ENCODE assay signal across 21 mouse cellular contexts in genomic region chr13:59657781-59658180, GRCm38 (mm10). TPM values are rescaled to one million over a fixed set of nuclear protein-coding genes. Genes with fewer than 3 reads are reported as not detected.
A peak's percentile ranks its signal among the peaks of the same experiment; 100 is the strongest.
DNase-seq lines count a peak whose midpoint lies in the region; ATAC-seq and TF ChIP-seq lines count a peak whose summit lies in the region.
"Had no signal": no experiment of that assay in that cellular context is flagged by ENCODE, and none has a peak within 500 bp of the region (broad histone marks: within the 10 kb centered on the region; RNA-seq: fewer than 3 reads in every experiment).

No protein-coding gene starts in this region.

- no peak for ATAC-seq in forebrain, postnatal 0 days
- ATAC-seq in megakaryocyte, adult 5-6 weeks (ENCODE audit: poor library complexity, severe bottlenecking), result no peak
- ATAC-seq in forebrain, embryonic 13.5 days, result no peak

- no peaks in the 10 kb centered on the region for H3K27me3 ChIP-seq in forebrain, embryonic 10.5 days (ENCODE audit: poor library complexity, severe bottlenecking)
- H3K27me3 ChIP-seq in forebrain, postnatal 0 days (ENCODE audit: insufficient read depth, low read length), result no peaks in the 10 kb centered on the region
- peaks cover 28% of the 10 kb centered on the region for H3K27me3 ChIP-seq in megakaryocyte, embryonic 14.5 days (replicated peaks)
- no peaks in the 10 kb centered on the region for H3K27me3 ChIP-seq in forebrain, embryonic 13.5 days
- H3K27me3 ChIP-seq in small intestine, adult 2 months (ENCODE audit: control insufficient read depth, insufficient read depth, low read length), result no peaks in the 10 kb centered on the region
- H3K27me3 ChIP-seq: embryonic facial prominence, embryonic 15.5 days; limb, embryonic 15.5 days; neural tube, embryonic 13.5 days had no signal

- peaks cover 95% of the 10 kb centered on the region for H3K36me3 ChIP-seq in forebrain, embryonic 10.5 days (replicated peaks)
- peaks cover 4% of the 10 kb centered on the region; the same call in 1 of the 2 replicates for H3K36me3 ChIP-seq in forebrain, postnatal 0 days (ENCODE audit: insufficient read depth)
- peaks cover 75% of the 10 kb centered on the region for H3K36me3 ChIP-seq in megakaryocyte, embryonic 14.5 days (replicated peaks; ENCODE audit: low read length)
- H3K36me3 ChIP-seq in forebrain, embryonic 13.5 days (ENCODE audit: poor library complexity, severe bottlenecking), result peaks cover 71% of the 10 kb centered on the region
- peaks cover 17% of the 10 kb centered on the region for H3K36me3 ChIP-seq in small intestine, adult 2 months (ENCODE audit: control insufficient read depth, insufficient read depth, low read length)
- H3K36me3 ChIP-seq: embryonic facial prominence, embryonic 15.5 days had no signal

- no peak overlapping the region for H3K4me2 ChIP-seq in forebrain, postnatal 0 days (ENCODE audit: low read depth)
- no peak overlapping the region for H3K4me2 ChIP-seq in forebrain, embryonic 13.5 days
- H3K4me2 ChIP-seq: embryonic facial prominence, embryonic 15.5 days; limb, embryonic 15.5 days; neural tube, embryonic 13.5 days had no signal

- no peak overlapping the region for H3K4me3 ChIP-seq in forebrain, embryonic 10.5 days
- H3K4me3 ChIP-seq in forebrain, postnatal 0 days (ENCODE audit: low read depth, low read length), result no peak overlapping the region
- H3K4me3 ChIP-seq in megakaryocyte, embryonic 14.5 days (replicated peaks), result peak overlapping the region; percentile 3
- H3K4me3 ChIP-seq in forebrain, embryonic 13.5 days, result no peak overlapping the region
- H3K4me3 ChIP-seq in small intestine, adult 2 months (ENCODE audit: low read depth, low read length), result no peak overlapping the region
- H3K4me3 ChIP-seq: embryonic facial prominence, embryonic 15.5 days; limb, embryonic 15.5 days; neural tube, embryonic 13.5 days had no signal

- no peak for DNase-seq in forebrain, embryonic 10.5 days (ENCODE audit: extremely low spot score, low spot score)
- no peak for DNase-seq in forebrain, postnatal 0 days
- DNase-seq in left cerebral cortex, adult 18-20 months (ENCODE audit: low spot score in 2 of 2), result no peak
- no peak for DNase-seq in adrenal gland, adult 18-20 months (ENCODE audit: low spot score in 2 of 2)
- DNase-seq: cerebellum, adult 9-11 months; gastrocnemius, postnatal 25 days; thymus, postnatal 14 days had no signal

- H3K27ac ChIP-seq in forebrain, embryonic 10.5 days, result peak overlapping the region; percentile 44; the same call in 1 of the 2 replicates
- no peak overlapping the region for H3K27ac ChIP-seq in forebrain, postnatal 0 days (ENCODE audit: low read depth, low read length)
- H3K27ac ChIP-seq in forebrain, embryonic 13.5 days, result peak overlapping the region; percentile 72; the same call in 1 of the 2 replicates
- H3K27ac ChIP-seq in small intestine, adult 2 months (ENCODE audit: insufficient read depth, low read depth, low read length), result peak overlapping the region; percentile 42; the same call in 1 of the 2 replicates
- H3K27ac ChIP-seq: limb, embryonic 15.5 days had no signal

- no peak overlapping the region for H3K9ac ChIP-seq in forebrain, postnatal 0 days
- no peak overlapping the region for H3K9ac ChIP-seq in forebrain, embryonic 13.5 days
- H3K9ac ChIP-seq: embryonic facial prominence, embryonic 15.5 days; limb, embryonic 15.5 days; neural tube, embryonic 13.5 days had no signal

- no peak for TF ChIP-seq POLR2A in small intestine, adult 2 months (IDR thresholded peaks at IDR 0.05; ENCODE audit: low read depth, low read length)

- no peaks in the 10 kb centered on the region for H3K9me3 ChIP-seq in forebrain, embryonic 10.5 days
- H3K9me3 ChIP-seq in forebrain, postnatal 0 days (ENCODE audit: low read length), result no peaks in the 10 kb centered on the region
- no peaks in the 10 kb centered on the region for H3K9me3 ChIP-seq in megakaryocyte, embryonic 14.5 days
- H3K9me3 ChIP-seq in forebrain, embryonic 13.5 days (replicated peaks), result no peaks in the 10 kb centered on the region
- H3K9me3 ChIP-seq: embryonic facial prominence, embryonic 15.5 days; limb, embryonic 15.5 days; neural tube, embryonic 13.5 days had no signal

- H3K4me1 ChIP-seq in forebrain, embryonic 10.5 days, result peaks cover 36% of the 10 kb centered on the region
- peaks cover 4% of the 10 kb centered on the region; the same call in 1 of the 2 replicates for H3K4me1 ChIP-seq in forebrain, postnatal 0 days (ENCODE audit: insufficient read depth)
- H3K4me1 ChIP-seq in megakaryocyte, embryonic 14.5 days, result peaks cover 40% of the 10 kb centered on the region
- H3K4me1 ChIP-seq in forebrain, embryonic 13.5 days, result peaks cover 30% of the 10 kb centered on the region
- peaks cover 50% of the 10 kb centered on the region for H3K4me1 ChIP-seq in small intestine, adult 2 months (ENCODE audit: control insufficient read depth, insufficient read depth, insufficient read length, low read length)

- 83% methylated on average over 5 of the region's 5 CpGs for WGBS in forebrain, embryonic 10.5 days
- 79% methylated on average over 5 of the region's 5 CpGs for whole genome bisulfite sequencing in forebrain, postnatal 0 days
- WGBS in forebrain, embryonic 13.5 days, result 83% methylated on average over 5 of the region's 5 CpGs
- 72% methylated on average over 5 of the region's 5 CpGs for WGBS in small intestine, adult 2 months

- no peak for TF ChIP-seq CTCF in forebrain, postnatal 0 days (IDR thresholded peaks at IDR 0.05; ENCODE audit: low read depth)
- no peak for TF ChIP-seq CTCF in small intestine, adult 2 months (IDR thresholded peaks at IDR 0.05; ENCODE audit: extremely low read depth, insufficient read length, insufficient replicate concordance, low read depth, low read length)

RNA-seq across cellular contexts. Expression of gene Golm1, which starts 17.8 kb away (rescaled TPM):
- 142 and 154 TPM in 2 replicates for polyA plus RNA-seq in forebrain, embryonic 10.5 days (2016; fragmentation: Nextera tagmentation; extraction: Ambion mirVana)
- total RNA-seq in forebrain, postnatal 0 days (2014; rRNA removed), result 22.1 and 23.2 TPM in 2 replicates
- 16.8 and 18.6 TPM in 2 replicates for polyA plus RNA-seq in forebrain, postnatal 0 days (2015; fragmentation: Nextera tagmentation; extraction: Ambion mirVana)
- 1.9 and 3.4 TPM in 2 replicates for polyA plus RNA-seq in megakaryocyte, embryonic 14.5 days (2012; ENCODE audit: insufficient read depth, low replicate concordance)
- total RNA-seq in megakaryocyte, adult 5-6 weeks (2015), result 17.0 and 24.1 TPM in 2 replicates
- 30.2 and 42.0 TPM in 2 replicates for total RNA-seq in megakaryocyte, adult 5-6 weeks (2017)
- 76.4 and 80.6 TPM in 2 replicates for polyA plus RNA-seq in forebrain, embryonic 13.5 days (2015; fragmentation: Nextera tagmentation; extraction: Ambion mirVana)
- polyA plus RNA-seq in small intestine, adult 2 months (2012; rRNA removed), result 25.2 and 29.1 TPM in 2 replicates
- 10 to 100 TPM; 16.4 to 17.8 TPM for total RNA-seq in left cerebral cortex, adult 18-20 months (2021)
- total RNA-seq in adrenal gland, adult 18-20 months (2021), result 1 to 10 TPM; 4.9 to 8.2 TPM

RNA-seq across cellular contexts. Expression of gene 4921517D22Rik, which starts 36.1 kb away (rescaled TPM):
- polyA plus RNA-seq in forebrain, embryonic 10.5 days (2016; fragmentation: Nextera tagmentation; extraction: Ambion mirVana), result not detected in 2 replicates
- total RNA-seq in forebrain, postnatal 0 days (2014; rRNA removed), result not detected in 2 replicates
- polyA plus RNA-seq in forebrain, postnatal 0 days (2015; fragmentation: Nextera tagmentation; extraction: Ambion mirVana), result not detected in 2 replicates
- not detected in 2 replicates for polyA plus RNA-seq in megakaryocyte, embryonic 14.5 days (2012; ENCODE audit: insufficient read depth, low replicate concordance)
- total RNA-seq in megakaryocyte, adult 5-6 weeks (2015), result not detected in 2 replicates
- total RNA-seq in megakaryocyte, adult 5-6 weeks (2017), result not detected in 2 replicates
- not detected in 2 replicates for polyA plus RNA-seq in forebrain, embryonic 13.5 days (2015; fragmentation: Nextera tagmentation; extraction: Ambion mirVana)
- not detected in 2 replicates for polyA plus RNA-seq in small intestine, adult 2 months (2012; rRNA removed)
- not detected for total RNA-seq in left cerebral cortex, adult 18-20 months (2021)
- not detected for total RNA-seq in adrenal gland, adult 18-20 months (2021)
- total RNA-seq: gastrocnemius, postnatal 25 days; layer of hippocampus, postnatal 14 days; left cerebral cortex, postnatal 14 days; monocyte, adult 5-6 weeks had no signal
- polyA plus RNA-seq: embryonic facial prominence, embryonic 15.5 days; frontal cortex, adult 2 months; heart, postnatal 0 days; kidney, adult 2 months; limb, embryonic 15.5 days; liver, embryonic 16.5 days; neural tube, embryonic 13.5 days had no signal

RNA-seq across cellular contexts. Expression of gene Spata31d1a, which starts 52.3 kb away (rescaled TPM):
- polyA plus RNA-seq in forebrain, embryonic 10.5 days (2016; fragmentation: Nextera tagmentation; extraction: Ambion mirVana), result 0.04 and 0.05 TPM in 2 replicates
- 0.08 TPM in 1 of 2 replicates, not detected in the other for total RNA-seq in forebrain, postnatal 0 days (2014; rRNA removed)
- 0.21 and 0.42 TPM in 2 replicates for polyA plus RNA-seq in forebrain, postnatal 0 days (2015; fragmentation: Nextera tagmentation; extraction: Ambion mirVana)
- not detected in 2 replicates for polyA plus RNA-seq in megakaryocyte, embryonic 14.5 days (2012; ENCODE audit: insufficient read depth, low replicate concordance)
- 0.04 and 0.78 TPM in 2 replicates for total RNA-seq in megakaryocyte, adult 5-6 weeks (2015)
- total RNA-seq in megakaryocyte, adult 5-6 weeks (2017), result not detected in 2 replicates
- 0.05 TPM in 1 of 2 replicates, not detected in the other for polyA plus RNA-seq in forebrain, embryonic 13.5 days (2015; fragmentation: Nextera tagmentation; extraction: Ambion mirVana)
- polyA plus RNA-seq in small intestine, adult 2 months (2012; rRNA removed), result not detected in 2 replicates
- under 1 TPM in 1 of 2 experiments, not detected in 1; 0.16 TPM for total RNA-seq in left cerebral cortex, adult 18-20 months (2021)
- total RNA-seq in adrenal gland, adult 18-20 months (2021), result not detected
- total RNA-seq: gastrocnemius, postnatal 25 days; monocyte, adult 5-6 weeks had no signal
- polyA plus RNA-seq: heart, postnatal 0 days; kidney, adult 2 months; limb, embryonic 15.5 days had no signal

RNA-seq across cellular contexts. Expression of gene Spata31d1b, which starts 54.3 kb away (rescaled TPM):
- polyA plus RNA-seq in forebrain, embryonic 10.5 days (2016; fragmentation: Nextera tagmentation; extraction: Ambion mirVana), result 0.04 TPM in 1 of 2 replicates, not detected in the other
- total RNA-seq in forebrain, postnatal 0 days (2014; rRNA removed), result 0.08 and 0.33 TPM in 2 replicates
- polyA plus RNA-seq in forebrain, postnatal 0 days (2015; fragmentation: Nextera tagmentation; extraction: Ambion mirVana), result not detected in 2 replicates
- polyA plus RNA-seq in megakaryocyte, embryonic 14.5 days (2012; ENCODE audit: insufficient read depth, low replicate concordance), result not detected in 2 replicates
- not detected in 2 replicates for total RNA-seq in megakaryocyte, adult 5-6 weeks (2015)
- total RNA-seq in megakaryocyte, adult 5-6 weeks (2017), result not detected in 2 replicates
- polyA plus RNA-seq in forebrain, embryonic 13.5 days (2015; fragmentation: Nextera tagmentation; extraction: Ambion mirVana), result not detected in 2 replicates
- not detected in 2 replicates for polyA plus RNA-seq in small intestine, adult 2 months (2012; rRNA removed)
- under 1 TPM in 1 of 2 experiments, not detected in 1; 0.09 TPM for total RNA-seq in left cerebral cortex, adult 18-20 months (2021)
- total RNA-seq in adrenal gland, adult 18-20 months (2021), result not detected
- total RNA-seq: gastrocnemius, postnatal 25 days; left cerebral cortex, postnatal 14 days had no signal
- polyA plus RNA-seq: frontal cortex, adult 2 months; heart, postnatal 0 days; limb, embryonic 15.5 days; liver, embryonic 16.5 days; neural tube, embryonic 13.5 days had no signal
